Mouse (Mus musculus) limb, embryonic 14.5 days (tissue): Measurements from ENCODE around the gene Prss58. TPM values are rescaled to one million over a fixed set of nuclear protein-coding genes. Genes with fewer than 3 reads are reported as not detected.

Experiments used
- ATAC-seq: fragments of 200-750 bp; cut with Nextera tagmentation; 2 replicates; pipeline ENCODE4 v1.8.0; 2017; ENCODE audit warnings: low read depth, moderate number of reproducible peaks, moderate TSS enrichment; ENCODE audit not compliant: low FRiP score
- DNase-seq: peaks from one replicate; pipeline ENCODE4 v3.0.0-alpha.2; 2015; ENCODE audit warnings: low spot score
- H3K27ac ChIP-seq: fragments of 300-500 bp; sonication (generic); replicated peaks from 2 replicates; pipeline ENCODE4 v1.5.1; 2014; ENCODE audit warnings: low read depth, mild to moderate bottlenecking, low read length, moderate library complexity, mixed read lengths
- H3K27me3 ChIP-seq: fragments of 300-500 bp; sonication (generic); 2 replicates; pipeline ENCODE4 v1.6.1; 2014; ENCODE audit warnings: low read length, mixed read lengths; ENCODE audit not compliant: control insufficient read depth, insufficient read depth
- H3K36me3 ChIP-seq: fragments of 300-500 bp; sonication (generic); 2 replicates; pipeline ENCODE4 v1.6.1; 2014; ENCODE audit warnings: mild to moderate bottlenecking, low read length, moderate library complexity, mixed read lengths; ENCODE audit not compliant: control insufficient read depth, insufficient read depth
- H3K4me1 ChIP-seq: fragments of 300-500 bp; sonication (generic); 2 replicates; pipeline ENCODE4 v1.6.1; 2014; ENCODE audit warnings: antibody characterized with exemption, low read length, mixed read lengths; ENCODE audit not compliant: control insufficient read depth, insufficient read depth
- H3K4me2 ChIP-seq: fragments of 300-500 bp; sonication (generic); replicated peaks from 2 replicates; pipeline ENCODE4 v1.6.1; 2014; ENCODE audit warnings: low read depth, mild to moderate bottlenecking, low read length, moderate library complexity; ENCODE audit not compliant: severe bottlenecking
- H3K4me3 ChIP-seq: fragments of 300-500 bp; sonication (generic); replicated peaks from 2 replicates; pipeline ENCODE4 v1.5.1; 2014; ENCODE audit warnings: low read length
- H3K9ac ChIP-seq: fragments of 300-500 bp; sonication (generic); 2 replicates; pipeline ENCODE4 v1.6.1; 2014; ENCODE audit warnings: mild to moderate bottlenecking, low read depth, low read length, moderate library complexity; ENCODE audit not compliant: severe bottlenecking
- H3K9me3 ChIP-seq: fragments of 300-500 bp; sonication (generic); 2 replicates; pipeline ENCODE4 v1.6.1; 2016; ENCODE audit warnings: low read length; ENCODE audit not compliant: control insufficient read depth
- POLR2A ChIP-seq: fragments of 200-500 bp; IDR thresholded peaks from 2 replicates; pipeline ENCODE4 v1.8.0; 2012; ENCODE audit warnings: inconsistent platforms, mild to moderate bottlenecking, moderate library complexity, borderline replicate concordance; ENCODE audit not compliant: insufficient read depth, insufficient read length; ENCODE audit errors: extremely low read depth
- WGBS: fragments of 180-500 bp; shearing (Covaris S2); extraction: QIAGEN DNeasy Blood & Tissue Kit; methylation state at CpG from one replicate; pipeline ENCODE4 v1.1.7; 2014; 5-methylcytosine and 5-hydroxymethylcytosine counted together
- polyA plus RNA-seq, 2 experiments: library from polyadenylated mRNA; depleted of rRNA in 1 of 2; stranded (reverse) in 1 of 2; unstranded in 1 of 2; fragments of >200 nt; fragmentation: Nextera tagmentation in 1 of 2; extraction: Ambion mirVana in 1 of 2; gene quantifications; 2 replicates each; pipeline versions ENCODE4 v1.2.1 to v1.2.3; 2012 to 2014

Prss58 gene
- polyA plus RNA-seq (2012; rRNA removed) (not detected in 2 replicates), polyA plus RNA-seq (2014; fragmentation: Nextera tagmentation; extraction: Ambion mirVana) (not detected in 2 replicates)

GRCm38 (mm10) chr6:40900287-40900686, at the start of gene Prss58:
Gene Prss58, minus strand, starts transcription at chr6:40900387.
- no peaks in the 10 kb centered on the region for H3K4me1 ChIP-seq
- H3K27ac ChIP-seq, result no peak within 1 kb of the TSS
- H3K9me3 ChIP-seq, result no peaks in the 10 kb centered on the region
- no peak for TF ChIP-seq POLR2A
- H3K4me2 ChIP-seq, result no peak within 1 kb of the TSS
- no peaks in the 10 kb centered on the region for H3K36me3 ChIP-seq
- no peak within 1 kb of the TSS for H3K4me3 ChIP-seq
- ATAC-seq (no peak), DNase-seq (no peak)
- no peaks in the 10 kb centered on the region for H3K27me3 ChIP-seq
- no peak within 1 kb of the TSS for H3K9ac ChIP-seq

- no peak within 1 kb of the TSS for H3K27ac ChIP-seq
Measured at GRCm38 (mm10) chr6:40940457-40940856, 40.3 kb upstream of the Prss58 start, which contains the start of gene 1700074P13Rik. Gene 1700074P13Rik, minus strand, starts transcription at chr6:40940557.

DNA sequence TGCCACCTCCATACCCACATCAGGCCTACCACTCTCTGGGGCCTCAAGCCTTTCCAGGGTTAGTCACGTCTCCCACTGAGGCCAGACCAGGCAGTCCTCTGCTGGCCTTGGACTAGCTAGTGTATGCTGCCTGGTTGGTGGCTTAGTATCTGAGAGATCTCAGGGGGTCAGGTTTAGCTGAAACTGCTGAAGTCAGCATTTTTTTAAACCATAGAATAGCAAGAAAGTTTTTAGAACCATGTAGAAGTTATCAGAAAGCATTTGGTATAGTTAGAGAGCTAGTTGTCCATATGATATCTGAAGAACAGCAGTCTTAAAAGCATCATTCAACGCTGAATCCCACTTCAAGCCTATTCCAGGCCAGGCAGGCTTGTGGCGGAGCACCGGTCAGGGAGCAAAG, 19.8 kb upstream of the Prss58 start:
- Histone ChIP-seq H3K4me1 (no peaks in the 10 kb centered on the region), H3K9ac (no peak overlapping the region), H3K4me2 (no peak overlapping the region), H3K4me3 (no peak overlapping the region), H3K9me3 (no peaks in the 10 kb centered on the region), H3K27ac (no peak overlapping the region), H3K27me3 (no peaks in the 10 kb centered on the region), H3K36me3 (no peaks in the 10 kb centered on the region)
- WGBS, result 82% methylated on average over 4 of the region's 4 CpGs
- no peak for TF ChIP-seq POLR2A
- DNase-seq (no peak), ATAC-seq (no peak)

More at GRCm38 (mm10) chr6:40940457-40940856, 40.3 kb upstream of the Prss58 start, which contains the start of gene 1700074P13Rik:
- Histone ChIP-seq H3K27me3 (no peaks in the 10 kb centered on the region), H3K4me3 (no peak within 1 kb of the TSS), H3K4me2 (no peak within 1 kb of the TSS), H3K9ac (no peak within 1 kb of the TSS), H3K4me1 (no peaks in the 10 kb centered on the region), H3K36me3 (no peaks in the 10 kb centered on the region), H3K9me3 (no peaks in the 10 kb centered on the region)
- DNase-seq, result no peak
- TF ChIP-seq POLR2A, result no peak
- WGBS, result 90% methylated on average over 10 of the region's 10 CpGs
- ATAC-seq, result no peak

- DNase-seq (no peak), ATAC-seq (no peak)
- no peaks in the 10 kb centered on the region for H3K27me3 ChIP-seq
- H3K36me3 ChIP-seq, result no peaks in the 10 kb centered on the region
- TF ChIP-seq POLR2A, result no peak
- no peak overlapping the region for H3K4me3 ChIP-seq
- no peak overlapping the region for H3K27ac ChIP-seq
- H3K9me3 ChIP-seq, result no peaks in the 10 kb centered on the region
- no peak overlapping the region for H3K9ac ChIP-seq
- 87% methylated on average over 1 of the region's 1 CpGs for WGBS
- H3K4me2 ChIP-seq, result no peak overlapping the region
- H3K4me1 ChIP-seq, result no peaks in the 10 kb centered on the region
Measured at GRCm38 (mm10) chr6:40894716-40895115, 5.5 kb downstream of the Prss58 start.

DNA sequence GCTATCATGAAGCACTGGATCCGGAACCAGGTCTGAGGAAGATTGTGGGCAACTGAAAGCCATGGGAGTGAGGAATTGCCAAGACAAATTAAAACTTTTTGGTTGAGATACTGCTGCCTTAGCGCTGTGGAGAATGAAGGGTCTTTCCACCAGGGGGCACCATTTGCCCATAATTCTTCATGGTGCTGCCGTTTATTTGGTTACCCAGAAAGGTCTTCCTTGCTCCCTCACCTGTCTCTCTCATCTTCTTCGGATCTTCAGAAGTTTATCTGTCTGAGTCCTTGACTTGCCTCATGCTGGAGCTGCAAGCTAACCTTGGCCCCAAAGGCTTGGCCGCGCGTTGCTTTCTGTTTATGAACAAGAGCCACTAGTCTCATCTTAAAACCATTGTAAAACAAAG, 6.6 kb downstream of the Prss58 start:
- H3K36me3 ChIP-seq, result no peaks in the 10 kb centered on the region
- no peaks in the 10 kb centered on the region for H3K9me3 ChIP-seq
- no peaks in the 10 kb centered on the region for H3K4me1 ChIP-seq
- 46% methylated on average over 7 of the region's 7 CpGs for WGBS
- no peak for TF ChIP-seq POLR2A
- H3K4me3 ChIP-seq, result no peak overlapping the region
- no peak for ATAC-seq
- no peak overlapping the region for H3K9ac ChIP-seq
- H3K4me2 ChIP-seq, result no peak overlapping the region
- no peak overlapping the region for H3K27ac ChIP-seq
- DNase-seq, result no peak
- H3K27me3 ChIP-seq, result no peaks in the 10 kb centered on the region

GRCm38 (mm10) chr6:40891754-40892153, 8.4 kb downstream of the Prss58 start:
- 79% methylated on average over 4 of the region's 4 CpGs for WGBS
- no peak overlapping the region for H3K4me3 ChIP-seq
- no peak overlapping the region for H3K9ac ChIP-seq
- H3K9me3 ChIP-seq, result no peaks in the 10 kb centered on the region
- no peaks in the 10 kb centered on the region for H3K4me1 ChIP-seq
- no peaks in the 10 kb centered on the region for H3K27me3 ChIP-seq
- H3K36me3 ChIP-seq, result no peaks in the 10 kb centered on the region
- H3K27ac ChIP-seq, result no peak overlapping the region
- ATAC-seq, result no peak
- no peak overlapping the region for H3K4me2 ChIP-seq
- TF ChIP-seq POLR2A, result no peak
- no peak for DNase-seq
